15 mouse cellular contexts compared by ENCODE assay signal in genomic region chr11:115635041-115635440, GRCm38 (mm10).
"Had no signal": no experiment of that assay in that cellular context is flagged by ENCODE, and none has a peak within 500 bp of the region (broad histone marks: within the 10 kb centered on the region; RNA-seq: fewer than 3 reads in every experiment).

No protein-coding gene starts in this region.

- DNase-seq: kidney, adult 9 months; kidney, postnatal 14 days; layer of hippocampus, postnatal 36 days; liver, embryonic 13.5 days; lung, adult 2 months; lung, postnatal 14 days; lung, postnatal 4 days; midbrain, embryonic 14.5 days; right cerebral cortex, postnatal 14 days; right cerebral cortex, postnatal 4 days; thymus, adult 2 months; thymus, postnatal 14 days; thymus, postnatal 4 days had no signal

- H3K9me3 ChIP-seq: liver, embryonic 13.5 days had no signal

- H3K4me3 ChIP-seq: left cerebral cortex, adult 2 months; liver, embryonic 13.5 days had no signal

- H3K27ac ChIP-seq: left cerebral cortex, adult 2 months; liver, embryonic 13.5 days had no signal

- H3K9ac ChIP-seq: liver, embryonic 13.5 days had no signal

- H3K36me3 ChIP-seq: liver, embryonic 13.5 days had no signal

- H3K27me3 ChIP-seq: liver, embryonic 13.5 days had no signal

- H3K4me2 ChIP-seq: liver, embryonic 13.5 days; midbrain, embryonic 11.5 days had no signal
